Mouse (Mus musculus) midbrain, postnatal 0 days (tissue): ENCODE results near the gene Wfikkn1. TPM values are rescaled to one million over a fixed set of nuclear protein-coding genes. Genes with fewer than 3 reads are reported as not detected.

Experiments used
- ATAC-seq: fragments of 200-750 bp; cut with Nextera tagmentation; 2 replicates; pipeline ENCODE4 v1.8.0; 2017; ENCODE audit warnings: moderate number of reproducible peaks, mild to moderate bottlenecking, moderate TSS enrichment, moderate library complexity; ENCODE audit not compliant: low FRiP score
- DNase-seq: peaks from one replicate; pipeline ENCODE4 v3.0.0-alpha.2; 2015; ENCODE audit warnings: low spot score
- H3K27ac ChIP-seq: fragments of 300-500 bp; sonication (generic); 2 replicates; pipeline ENCODE4 v1.5.1; 2014; ENCODE audit warnings: low read depth, mild to moderate bottlenecking, low read length, mixed read lengths
- H3K27me3 ChIP-seq: fragments of 300-500 bp; sonication (generic); 2 replicates; pipeline ENCODE4 v1.6.1; 2014; ENCODE audit warnings: low read length, control low read depth, mixed read lengths; ENCODE audit not compliant: insufficient read depth
- H3K36me3 ChIP-seq: fragments of 300-500 bp; sonication (generic); 2 replicates; pipeline ENCODE4 v1.6.1; 2014; ENCODE audit warnings: low read length, control low read depth, mixed read lengths; ENCODE audit not compliant: insufficient read depth
- H3K4me1 ChIP-seq: fragments of 300-500 bp; sonication (generic); 2 replicates; pipeline ENCODE4 v1.6.1; 2014; ENCODE audit warnings: mild to moderate bottlenecking, control low read depth, antibody characterized with exemption, low read length, mixed read lengths; ENCODE audit not compliant: insufficient read depth
- H3K4me2 ChIP-seq: fragments of 300-500 bp; sonication (generic); 2 replicates; pipeline ENCODE4 v1.6.1; 2014; ENCODE audit warnings: low read depth, mild to moderate bottlenecking, low read length, mixed read lengths; ENCODE audit not compliant: poor library complexity, severe bottlenecking
- H3K4me3 ChIP-seq: fragments of 300-500 bp; sonication (generic); 2 replicates; pipeline ENCODE4 v1.5.1; 2014; ENCODE audit warnings: low read depth, mild to moderate bottlenecking, low read length, moderate library complexity
- H3K9ac ChIP-seq: fragments of 300-500 bp; sonication (generic); replicated peaks from 2 replicates; pipeline ENCODE4 v1.6.1; 2014; ENCODE audit warnings: mild to moderate bottlenecking, low read length, moderate library complexity, mixed read lengths; ENCODE audit not compliant: poor library complexity, severe bottlenecking
- H3K9me3 ChIP-seq: fragments of 300-500 bp; sonication (generic); 2 replicates; pipeline ENCODE4 v1.6.1; 2016; ENCODE audit warnings: low read length, control low read depth
- CTCF ChIP-seq: IDR thresholded peaks from 2 replicates; pipeline ENCODE4 v1.5.1; 2016; ENCODE audit warnings: antibody characterized with exemption, mild to moderate bottlenecking
- WGBS: fragments of 180-500 bp; shearing (Covaris S2); extraction: QIAGEN DNeasy Blood & Tissue Kit; methylation state at CpG from one replicate; pipeline ENCODE4 v1.1.7; 2014; 5-methylcytosine and 5-hydroxymethylcytosine counted together
- polyA plus RNA-seq: library from polyadenylated mRNA; unstranded; fragments of >200 nt; fragmentation: Nextera tagmentation; extraction: Ambion mirVana; gene quantifications from 2 replicates; pipeline ENCODE4 v1.2.1, GENCODE M21; 2015
- total RNA-seq: library from RNA; depleted of rRNA; stranded (reverse); fragments of >200 nt; gene quantifications from 2 replicates; pipeline ENCODE4 v1.2.3, GENCODE M21; 2014

Wfikkn1 gene
- total and polyA plus RNA-seq, 2 experiments from 2014 or later = 0.42 to 0.77 TPM

GRCm38 (mm10) chr17:25860229-25860628, 20.4 kb downstream of the Wfikkn1 start:
- H3K4me2 ChIP-seq = peak overlapping the region; percentile 89; the same call in 1 of the 2 replicates
- H3K27ac ChIP-seq = no peak overlapping the region
- H3K4me3 ChIP-seq = no peak overlapping the region
- TF ChIP-seq CTCF = no peak
- peaks cover 7% of the 10 kb centered on the region; the same call in 1 of the 2 replicates for H3K4me1 ChIP-seq
- no peak for ATAC-seq
- no peaks in the 10 kb centered on the region for H3K9me3 ChIP-seq
- H3K9ac ChIP-seq = no peak overlapping the region
- no peaks in the 10 kb centered on the region for H3K27me3 ChIP-seq
- DNase-seq = no peak
- 93% methylated on average over 6 of the region's 6 CpGs for WGBS
- peaks cover 9% of the 10 kb centered on the region for H3K36me3 ChIP-seq

GRCm38 (mm10) chr17:25844396-25844901, 36.2 kb downstream of the Wfikkn1 start, which contains the start of gene Rhot2:
Rhot2 (minus strand) TSS chr17:25844851.
- H3K27ac ChIP-seq = peak within 1 kb of the TSS; percentile 80
- peak; percentile 91 for TF ChIP-seq CTCF
- H3K9me3 ChIP-seq = no peaks in the 10 kb centered on the region
- DNase-seq (peak; percentile 96), ATAC-seq (peak; percentile 93)
- H3K4me1 ChIP-seq = peaks cover 9% of the 10 kb centered on the region
- peak within 1 kb of the TSS; percentile 73 for H3K9ac ChIP-seq
- WGBS = 1% methylated on average over 21 of the region's 21 CpGs
- peak within 1 kb of the TSS; percentile 64 for H3K4me2 ChIP-seq
- peak within 1 kb of the TSS; percentile 79 for H3K4me3 ChIP-seq
- peaks cover 46% of the 10 kb centered on the region for H3K36me3 ChIP-seq
- no peaks in the 10 kb centered on the region for H3K27me3 ChIP-seq

GRCm38 (mm10) chr17:25843636-25844395, 36.8 kb downstream of the Wfikkn1 start:
- H3K4me1 ChIP-seq = peaks cover 9% of the 10 kb centered on the region
- H3K27me3 ChIP-seq = no peaks in the 10 kb centered on the region
- WGBS = 2% methylated on average over 34 of the region's 38 CpGs
- H3K9ac ChIP-seq = peak overlapping the region; percentile 73
- ATAC-seq (peak; percentile 14), DNase-seq (no peak)
- H3K4me2 ChIP-seq = peak overlapping the region; percentile 64
- no peaks in the 10 kb centered on the region for H3K9me3 ChIP-seq
- peak overlapping the region; percentile 80 for H3K27ac ChIP-seq
- 0 out of 2 replicates have a peak, but pooled peaks have one; percentile 5 for TF ChIP-seq CTCF
- peak overlapping the region; percentile 79 for H3K4me3 ChIP-seq
- H3K36me3 ChIP-seq = peaks cover 47% of the 10 kb centered on the region

GRCm38 (mm10) chr17:25843122-25843521, 37.5 kb downstream of the Wfikkn1 start:
- Histone ChIP-seq H3K36me3 (peaks cover 41% of the 10 kb centered on the region), H3K27me3 (no peaks in the 10 kb centered on the region), H3K9me3 (no peaks in the 10 kb centered on the region), H3K4me3 (peak overlapping the region; percentile 79), H3K4me2 (peak overlapping the region; percentile 64), H3K27ac (no peak overlapping the region), H3K9ac (peak overlapping the region; percentile 73), H3K4me1 (peaks cover 9% of the 10 kb centered on the region)
- 96% methylated on average over 4 of the region's 4 CpGs for WGBS
- no peak for DNase-seq
- TF ChIP-seq CTCF = no peak
- ATAC-seq = no peak

- WGBS = 78% methylated on average over 3 of the region's 3 CpGs
- no peak for DNase-seq
- Histone ChIP-seq H3K36me3 (peaks cover 38% of the 10 kb centered on the region), H3K4me1 (peaks cover 11% of the 10 kb centered on the region), H3K4me3 (no peak overlapping the region), H3K4me2 (no peak overlapping the region), H3K27ac (no peak overlapping the region), H3K9ac (no peak overlapping the region), H3K9me3 (no peaks in the 10 kb centered on the region), H3K27me3 (no peaks in the 10 kb centered on the region)
- no peak for ATAC-seq
- TF ChIP-seq CTCF = no peak
These were observed 38.1 kb downstream of the Wfikkn1 start for GRCm38 (mm10) chr17:25842509-25842908.
